Mouse (Mus musculus) bone marrow, adult 2 months (tissue): ENCODE results near the gene Nr1h2. TPM values are rescaled to one million over a fixed set of nuclear protein-coding genes. Genes with fewer than 3 reads are reported as not detected.

Source experiments
- H3K27ac ChIP-seq: fragments of 200-500 bp; 2 replicates; pipeline ENCODE4 v1.5.1; 2012; ENCODE audit warnings: low read depth, mild to moderate bottlenecking, control low read depth, inconsistent platforms, low read length; ENCODE audit not compliant: control insufficient read depth, poor library complexity, insufficient read depth
- H3K4me1 ChIP-seq: fragments of 200-500 bp; 2 replicates; pipeline ENCODE4 v1.6.1; 2011; ENCODE audit warnings: low read length; ENCODE audit not compliant: control insufficient read depth, insufficient read depth
- H3K4me3 ChIP-seq: fragments of 200-500 bp; replicated peaks from 2 replicates; pipeline ENCODE3; 2011; ENCODE audit warnings: mild to moderate bottlenecking, low read depth, low read length, control low read depth; ENCODE audit not compliant: control insufficient read depth
- CTCF ChIP-seq: fragments of 200-500 bp; IDR thresholded peaks from 2 replicates; pipeline ENCODE4 v1.5.1; 2011; ENCODE audit warnings: low read length, control low read depth; ENCODE audit not compliant: control insufficient read depth, insufficient read depth
- POLR2A ChIP-seq: fragments of 200-500 bp; IDR thresholded peaks from 2 replicates; pipeline ENCODE4 v1.6.1; 2011; ENCODE audit warnings: low read depth, mild to moderate bottlenecking, control low read depth, low read length, borderline replicate concordance; ENCODE audit not compliant: control insufficient read depth
- WGBS: fragments of 180-500 bp; shearing (Covaris S2); methylation state at CpG from one replicate; pipeline ENCODE4 v1.1.7; 2018; 5-methylcytosine and 5-hydroxymethylcytosine counted together
- polyA plus RNA-seq: library from polyadenylated mRNA; stranded (reverse); fragments of >200 nt; gene quantifications from 2 replicates; pipeline ENCODE4 v1.2.4, GENCODE M21; 2011; ENCODE audit warnings: low replicate concordance; ENCODE audit not compliant: missing spikeins, insufficient read depth, insufficient read length

Nr1h2 gene
- polyA plus RNA-seq, 1 experiment = 123 TPM

- TF ChIP-seq POLR2A (no peak), CTCF (no peak)
- no peak overlapping the region; the same call in 1 of the 2 replicates for H3K27ac ChIP-seq
- WGBS = 93% methylated on average over 23 of the region's 23 CpGs
- no peak overlapping the region for H3K4me3 ChIP-seq
- peaks cover 9% of the 10 kb centered on the region; the same call in 1 of the 2 replicates for H3K4me1 ChIP-seq
Observed at GRCm38 (mm10) chr7:44549621-44550408, 3.9 kb downstream of the Nr1h2 start.

GRCm38 (mm10) chr7:44548497-44549087, 5.2 kb downstream of the Nr1h2 start, which contains the start of gene Pold1:
Pold1 (minus strand) TSS chr7:44548849.
- TF ChIP-seq POLR2A (peak; percentile 58; the same call in 1 of the 2 replicates), CTCF (peak; percentile 93)
- peaks cover 9% of the 10 kb centered on the region; the same call in 1 of the 2 replicates for H3K4me1 ChIP-seq
- WGBS = under 1% methylated on average over 43 of the region's 43 CpGs

GRCm38 (mm10) chr7:44547725-44548124, 6.0 kb downstream of the Nr1h2 start:
- TF ChIP-seq POLR2A (no peak), CTCF (no peak)
- Histone ChIP-seq H3K4me1 (peaks cover 9% of the 10 kb centered on the region; the same call in 1 of the 2 replicates), H3K4me3 (peak overlapping the region; percentile 89), H3K27ac (peak overlapping the region; percentile 50)
- 17% methylated on average over 5 of the region's 5 CpGs for WGBS

More at GRCm38 (mm10) chr7:44548497-44549087, 5.2 kb downstream of the Nr1h2 start, which contains the start of gene Pold1:
- Histone ChIP-seq H3K4me3 (peak within 1 kb of the TSS; percentile 89), H3K27ac (peak within 1 kb of the TSS; percentile 79)

GRCm38 (mm10) chr7:44547041-44547440, 6.7 kb downstream of the Nr1h2 start:
- no peak overlapping the region; the same call in 1 of the 2 replicates for H3K27ac ChIP-seq
- TF ChIP-seq CTCF = no peak
- TF ChIP-seq POLR2A = no peak
- H3K4me1 ChIP-seq = peaks cover 9% of the 10 kb centered on the region; the same call in 1 of the 2 replicates
- H3K4me3 ChIP-seq = peak overlapping the region; percentile 39
- 47% methylated on average over 13 of the region's 13 CpGs for WGBS

GRCm38 (mm10) chr7:44546274-44546673, 7.5 kb downstream of the Nr1h2 start:
- Histone ChIP-seq H3K4me1 (peaks cover 9% of the 10 kb centered on the region; the same call in 1 of the 2 replicates), H3K4me3 (no peak overlapping the region), H3K27ac (no peak overlapping the region)
- TF ChIP-seq CTCF (no peak), POLR2A (no peak)
- 87% methylated on average over 3 of the region's 3 CpGs for WGBS

GRCm38 (mm10) chr7:44543071-44543470, 10.7 kb downstream of the Nr1h2 start:
- TF ChIP-seq CTCF (no peak), POLR2A (no peak)

GRCm38 (mm10) chr7:44542555-44542954, 11.2 kb downstream of the Nr1h2 start:
- 94% methylated on average over 11 of the region's 11 CpGs for WGBS
- Histone ChIP-seq H3K27ac (no peak overlapping the region), H3K4me3 (no peak overlapping the region), H3K4me1 (peaks cover 4% of the 10 kb centered on the region; the same call in 1 of the 2 replicates)
- TF ChIP-seq CTCF (no peak), POLR2A (no peak)

More at GRCm38 (mm10) chr7:44543071-44543470, 10.7 kb downstream of the Nr1h2 start:
- 85% methylated on average over 12 of the region's 12 CpGs for WGBS
- Histone ChIP-seq H3K4me3 (no peak overlapping the region), H3K4me1 (peaks cover 7% of the 10 kb centered on the region; the same call in 1 of the 2 replicates), H3K27ac (no peak overlapping the region)
